Mouse (Mus musculus): Measurements from ENCODE around the gene Lst1. TPM values are rescaled to one million over a fixed set of nuclear protein-coding genes. Genes with fewer than 3 reads are reported as not detected.

Gene Lst1
- polyA plus RNA-seq, 1 experiment from 2014 or later: 4.7 TPM

GRCm38 (mm10) chr17:35193881-35194843 lies 5.9 kb upstream of the Lst1 start, which contains the start of gene Ltb:
Ltb (plus strand) TSS chr17:35194439.
- WGBS: 81% methylated on average over 28 of the region's 28 CpGs
- H3K27me3 ChIP-seq (ENCODE audit: control insufficient read depth, insufficient read depth, low read depth, low read length): peaks cover 21% of the 10 kb centered on the region
- no peaks in the 10 kb centered on the region for H3K36me3 ChIP-seq (ENCODE audit: control insufficient read depth, insufficient read depth, low read length)
- H3K4me1 ChIP-seq (ENCODE audit: control insufficient read depth, insufficient read depth, low read length): peaks cover 9% of the 10 kb centered on the region; the same call in 1 of the 2 replicates
- no peak within 1 kb of the TSS for H3K9ac ChIP-seq (ENCODE audit: low read depth, low read length)
- H3K4me3 ChIP-seq (ENCODE audit: low read depth, low read length): peak within 1 kb of the TSS; percentile 45
- H3K4me2 ChIP-seq (ENCODE audit: low read length): no peak within 1 kb of the TSS; the same call in 1 of the 2 replicates
- no peaks in the 10 kb centered on the region for H3K9me3 ChIP-seq (replicated peaks; ENCODE audit: control insufficient read depth, low read length, poor library complexity, severe bottlenecking)
- no peak within 1 kb of the TSS for H3K27ac ChIP-seq (ENCODE audit: low read length)
- no peak for ATAC-seq

GRCm38 (mm10) chr17:35192924-35193323 lies 4.7 kb upstream of the Lst1 start:
- no peak for ATAC-seq
- H3K36me3 ChIP-seq (ENCODE audit: control insufficient read depth, insufficient read depth, low read length): no peaks in the 10 kb centered on the region
- 83% methylated on average over 5 of the region's 5 CpGs for WGBS
- H3K27me3 ChIP-seq (ENCODE audit: control insufficient read depth, insufficient read depth, low read depth, low read length): peaks cover 21% of the 10 kb centered on the region
- H3K4me1 ChIP-seq (ENCODE audit: control insufficient read depth, insufficient read depth, low read length): peaks cover 9% of the 10 kb centered on the region; the same call in 1 of the 2 replicates
- no peak overlapping the region for H3K27ac ChIP-seq (ENCODE audit: low read length)
- no peaks in the 10 kb centered on the region for H3K9me3 ChIP-seq (replicated peaks; ENCODE audit: control insufficient read depth, low read length, poor library complexity, severe bottlenecking)
- H3K4me2 ChIP-seq (ENCODE audit: low read length): no peak overlapping the region
- no peak overlapping the region for H3K9ac ChIP-seq (ENCODE audit: low read depth, low read length)
- H3K4me3 ChIP-seq (ENCODE audit: low read depth, low read length): no peak overlapping the region

GRCm38 (mm10) chr17:35191723-35192122 lies 3.5 kb upstream of the Lst1 start:
- ATAC-seq: no peak
- Histone ChIP-seq H3K27ac (ENCODE audit: low read length) (no peak overlapping the region), H3K36me3 (ENCODE audit: control insufficient read depth, insufficient read depth, low read length) (no peaks in the 10 kb centered on the region), H3K27me3 (ENCODE audit: control insufficient read depth, insufficient read depth, low read depth, low read length) (peaks cover 17% of the 10 kb centered on the region), H3K4me2 (ENCODE audit: low read length) (no peak overlapping the region), H3K9me3 (replicated peaks; ENCODE audit: control insufficient read depth, low read length, poor library complexity, severe bottlenecking) (no peaks in the 10 kb centered on the region), H3K4me1 (ENCODE audit: control insufficient read depth, insufficient read depth, low read length) (peaks cover 9% of the 10 kb centered on the region; the same call in 1 of the 2 replicates), H3K9ac (ENCODE audit: low read depth, low read length) (no peak overlapping the region), H3K4me3 (ENCODE audit: low read depth, low read length) (no peak overlapping the region)
- WGBS: 68% methylated on average over 2 of the region's 2 CpGs

- Histone ChIP-seq H3K9me3 (replicated peaks; ENCODE audit: control insufficient read depth, low read length, poor library complexity, severe bottlenecking) (no peaks in the 10 kb centered on the region), H3K4me2 (ENCODE audit: low read length) (no peak overlapping the region), H3K9ac (ENCODE audit: low read depth, low read length) (no peak overlapping the region), H3K36me3 (ENCODE audit: control insufficient read depth, insufficient read depth, low read length) (no peaks in the 10 kb centered on the region), H3K4me1 (ENCODE audit: control insufficient read depth, insufficient read depth, low read length) (no peaks in the 10 kb centered on the region; the same call in 1 of the 2 replicates), H3K27me3 (ENCODE audit: control insufficient read depth, insufficient read depth, low read depth, low read length) (peaks cover 5% of the 10 kb centered on the region), H3K4me3 (ENCODE audit: low read depth, low read length) (no peak overlapping the region), H3K27ac (ENCODE audit: low read length) (no peak overlapping the region)
- ATAC-seq: no peak
- 77% methylated on average over 4 of the region's 4 CpGs for WGBS
Measured at GRCm38 (mm10) chr17:35190096-35190495, 1.9 kb upstream of the Lst1 start.

GRCm38 (mm10) chr17:35189186-35189585 lies 947 bp upstream of the Lst1 start:
- H3K27me3 ChIP-seq (ENCODE audit: control insufficient read depth, insufficient read depth, low read depth, low read length): no peaks in the 10 kb centered on the region
- H3K27ac ChIP-seq (ENCODE audit: low read length): no peak overlapping the region
- ATAC-seq: no peak
- no peak overlapping the region for H3K4me3 ChIP-seq (ENCODE audit: low read depth, low read length)
- no peaks in the 10 kb centered on the region for H3K9me3 ChIP-seq (replicated peaks; ENCODE audit: control insufficient read depth, low read length, poor library complexity, severe bottlenecking)
- H3K4me1 ChIP-seq (ENCODE audit: control insufficient read depth, insufficient read depth, low read length): no peaks in the 10 kb centered on the region; the same call in 1 of the 2 replicates
- WGBS: 79% methylated on average over 1 of the region's 1 CpGs
- H3K4me2 ChIP-seq (ENCODE audit: low read length): no peak overlapping the region
- H3K36me3 ChIP-seq (ENCODE audit: control insufficient read depth, insufficient read depth, low read length): no peaks in the 10 kb centered on the region
- no peak overlapping the region for H3K9ac ChIP-seq (ENCODE audit: low read depth, low read length)

- no peaks in the 10 kb centered on the region for H3K27me3 ChIP-seq (ENCODE audit: control insufficient read depth, insufficient read depth, low read depth, low read length)
- H3K27ac ChIP-seq (ENCODE audit: low read length): no peak overlapping the region
- WGBS: 74% methylated on average over 4 of the region's 4 CpGs
- H3K9ac ChIP-seq (ENCODE audit: low read depth, low read length): no peak overlapping the region
- no peak for ATAC-seq
- no peak overlapping the region for H3K4me3 ChIP-seq (ENCODE audit: low read depth, low read length)
- no peaks in the 10 kb centered on the region; the same call in 1 of the 2 replicates for H3K4me1 ChIP-seq (ENCODE audit: control insufficient read depth, insufficient read depth, low read length)
- H3K9me3 ChIP-seq (replicated peaks; ENCODE audit: control insufficient read depth, low read length, poor library complexity, severe bottlenecking): no peaks in the 10 kb centered on the region
- H3K4me2 ChIP-seq (ENCODE audit: low read length): no peak overlapping the region
- no peaks in the 10 kb centered on the region for H3K36me3 ChIP-seq (ENCODE audit: control insufficient read depth, insufficient read depth, low read length)
Measured at GRCm38 (mm10) chr17:35187345-35187744, 894 bp downstream of the Lst1 start.

- H3K4me1 ChIP-seq (ENCODE audit: control insufficient read depth, insufficient read depth, low read length): no peaks in the 10 kb centered on the region; the same call in 1 of the 2 replicates
- 0% methylated on average over 4 of the region's 4 CpGs for WGBS
- no peaks in the 10 kb centered on the region for H3K36me3 ChIP-seq (ENCODE audit: control insufficient read depth, insufficient read depth, low read length)
- H3K27ac ChIP-seq (ENCODE audit: low read length): peak overlapping the region; percentile 73
- peak; percentile 48; the same call in 1 of the 2 replicates for ATAC-seq
- H3K4me2 ChIP-seq (ENCODE audit: low read length): peak overlapping the region; percentile 60
- H3K9me3 ChIP-seq (replicated peaks; ENCODE audit: control insufficient read depth, low read length, poor library complexity, severe bottlenecking): no peaks in the 10 kb centered on the region
- peak overlapping the region; percentile 38 for H3K9ac ChIP-seq (ENCODE audit: low read depth, low read length)
- H3K4me3 ChIP-seq (ENCODE audit: low read depth, low read length): peak overlapping the region; percentile 26
- H3K27me3 ChIP-seq (ENCODE audit: control insufficient read depth, insufficient read depth, low read depth, low read length): no peaks in the 10 kb centered on the region
Measured at GRCm38 (mm10) chr17:35186681-35187080, 1.6 kb downstream of the Lst1 start.

- Histone ChIP-seq H3K36me3 (ENCODE audit: control insufficient read depth, insufficient read depth, low read length) (no peaks in the 10 kb centered on the region), H3K4me2 (ENCODE audit: low read length) (peak overlapping the region; percentile 60), H3K9me3 (replicated peaks; ENCODE audit: control insufficient read depth, low read length, poor library complexity, severe bottlenecking) (no peaks in the 10 kb centered on the region), H3K27me3 (ENCODE audit: control insufficient read depth, insufficient read depth, low read depth, low read length) (no peaks in the 10 kb centered on the region), H3K4me1 (ENCODE audit: control insufficient read depth, insufficient read depth, low read length) (no peaks in the 10 kb centered on the region; the same call in 1 of the 2 replicates), H3K4me3 (ENCODE audit: low read depth, low read length) (peak overlapping the region; percentile 26), H3K27ac (ENCODE audit: low read length) (peak overlapping the region; percentile 73), H3K9ac (ENCODE audit: low read depth, low read length) (peak overlapping the region; percentile 38)
- ATAC-seq: peak; percentile 58
- WGBS: 4% methylated on average over 17 of the region's 18 CpGs
Measured at GRCm38 (mm10) chr17:35185639-35186611, 2.3 kb downstream of the Lst1 start.

Measured in midbrain, embryonic 16.5 days (tissue).